Mouse (Mus musculus): ENCODE measurements around the gene Cldn22. TPM values are rescaled to one million over a fixed set of nuclear protein-coding genes. Genes with fewer than 3 reads are reported as not detected.
A peak's percentile ranks its signal among the peaks of the same experiment; 100 is the strongest.

The Cldn22 gene
- polyA plus RNA-seq, 1 experiment from 2014 or later = not detected

DNA sequence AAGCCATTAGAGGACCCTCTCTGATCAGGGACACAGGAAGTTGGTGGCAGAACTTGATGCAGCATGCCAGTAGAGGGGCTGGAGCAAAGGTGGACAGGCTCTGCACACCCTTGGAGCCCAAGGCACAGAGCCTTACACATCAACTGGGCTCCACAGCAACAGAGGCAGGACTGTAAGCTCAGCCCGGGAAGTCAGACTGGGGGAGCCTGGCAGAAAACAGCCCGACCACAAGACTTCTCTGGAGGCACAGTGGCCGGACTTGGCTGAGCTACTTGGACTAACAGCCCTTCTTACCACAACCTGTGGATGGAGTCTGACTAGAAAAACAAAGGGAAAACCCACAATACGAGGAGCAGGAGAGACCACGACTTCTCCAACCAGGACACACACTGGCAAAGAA is 29.1 kb downstream of the Cldn22 start:
- Histone ChIP-seq H3K27ac (ENCODE audit: low read depth) (no peak overlapping the region), H3K9ac (replicated peaks) (no peak overlapping the region), H3K9me3 (ENCODE audit: low read length) (no peaks in the 10 kb centered on the region), H3K4me3 (ENCODE audit: low read depth, low read length) (no peak overlapping the region), H3K4me2 (ENCODE audit: low read depth, low read length) (no peak overlapping the region), H3K27me3 (ENCODE audit: insufficient read depth, low read length) (no peaks in the 10 kb centered on the region), H3K36me3 (replicated peaks; ENCODE audit: insufficient read depth, low read length) (peaks cover 15% of the 10 kb centered on the region), H3K4me1 (ENCODE audit: insufficient read depth) (no peaks in the 10 kb centered on the region)
- DNase-seq = no peak
- TF ChIP-seq CTCF (IDR thresholded peaks at IDR 0.05; ENCODE audit: low read depth) (no peak), EP300 (IDR thresholded peaks at IDR 0.05; ENCODE audit: low read depth) (no peak)
- WGBS (ENCODE audit: insufficient replicate concordance) = 77% methylated on average over 5 of the region's 5 CpGs
- no peak for ATAC-seq

DNA sequence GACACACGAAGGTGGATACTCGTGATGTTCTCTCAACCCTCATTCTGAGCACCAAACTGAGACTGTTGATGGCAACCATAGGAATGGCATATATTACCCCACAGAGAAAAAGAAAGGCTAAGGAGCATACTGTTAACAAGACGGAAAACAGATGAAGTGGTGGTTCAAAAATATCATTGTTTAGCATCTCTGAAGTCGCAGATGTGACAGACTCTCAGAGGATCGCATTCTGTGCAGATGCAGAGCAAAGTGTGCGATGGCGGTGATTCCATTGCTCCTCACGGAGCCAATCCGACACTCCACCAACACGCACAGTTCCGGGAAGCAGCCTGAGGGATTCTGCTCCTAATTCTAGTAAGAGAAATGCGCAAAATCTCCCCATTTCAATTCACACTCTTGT is 35.0 kb downstream of the Cldn22 start:
- Histone ChIP-seq H3K4me1 (ENCODE audit: insufficient read depth) (no peaks in the 10 kb centered on the region), H3K9me3 (ENCODE audit: low read length) (no peaks in the 10 kb centered on the region), H3K4me2 (ENCODE audit: low read depth, low read length) (no peak overlapping the region), H3K27ac (ENCODE audit: low read depth) (no peak overlapping the region), H3K9ac (replicated peaks) (no peak overlapping the region), H3K27me3 (ENCODE audit: insufficient read depth, low read length) (no peaks in the 10 kb centered on the region), H3K4me3 (ENCODE audit: low read depth, low read length) (no peak overlapping the region), H3K36me3 (replicated peaks; ENCODE audit: insufficient read depth, low read length) (peaks cover 15% of the 10 kb centered on the region)
- 89% methylated on average over 12 of the region's 12 CpGs for WGBS (ENCODE audit: insufficient replicate concordance)
- ATAC-seq (no peak), DNase-seq (no peak)
- TF ChIP-seq CTCF (IDR thresholded peaks at IDR 0.05; ENCODE audit: low read depth) (no peak), EP300 (IDR thresholded peaks at IDR 0.05; ENCODE audit: low read depth) (no peak)

DNA sequence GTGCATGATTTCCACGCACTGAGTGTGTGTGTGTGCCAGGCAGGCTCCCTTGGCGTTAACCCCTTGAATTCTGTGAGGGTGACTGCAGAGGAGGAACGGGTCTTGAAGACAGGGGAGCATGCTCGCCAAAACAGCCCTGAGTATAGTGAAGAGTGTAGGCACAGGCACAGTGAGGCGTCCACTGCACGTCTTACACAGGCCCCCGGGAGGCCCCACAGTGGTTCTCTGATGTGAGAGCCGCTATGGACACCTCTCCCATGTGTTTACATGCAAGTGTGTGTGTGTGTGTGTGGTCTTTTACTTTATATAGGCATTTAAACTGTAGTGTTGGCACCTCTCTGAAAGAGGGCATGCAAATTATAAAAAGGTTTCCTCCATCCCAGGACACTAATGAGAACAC is 42.3 kb downstream of the Cldn22 start:
- 75% methylated on average over 8 of the region's 8 CpGs for WGBS (ENCODE audit: insufficient replicate concordance)
- Histone ChIP-seq H3K36me3 (replicated peaks; ENCODE audit: insufficient read depth, low read length) (peaks cover 11% of the 10 kb centered on the region), H3K4me1 (ENCODE audit: insufficient read depth) (no peaks in the 10 kb centered on the region), H3K4me2 (ENCODE audit: low read depth, low read length) (no peak overlapping the region), H3K27me3 (ENCODE audit: insufficient read depth, low read length) (no peaks in the 10 kb centered on the region), H3K9me3 (ENCODE audit: low read length) (no peaks in the 10 kb centered on the region), H3K9ac (replicated peaks) (no peak overlapping the region), H3K4me3 (ENCODE audit: low read depth, low read length) (no peak overlapping the region), H3K27ac (ENCODE audit: low read depth) (no peak overlapping the region)
- ATAC-seq (no peak), DNase-seq (no peak)
- TF ChIP-seq EP300 (IDR thresholded peaks at IDR 0.05; ENCODE audit: low read depth) = no peak
- TF ChIP-seq CTCF (IDR thresholded peaks at IDR 0.05; ENCODE audit: low read depth) = no peak

DNA sequence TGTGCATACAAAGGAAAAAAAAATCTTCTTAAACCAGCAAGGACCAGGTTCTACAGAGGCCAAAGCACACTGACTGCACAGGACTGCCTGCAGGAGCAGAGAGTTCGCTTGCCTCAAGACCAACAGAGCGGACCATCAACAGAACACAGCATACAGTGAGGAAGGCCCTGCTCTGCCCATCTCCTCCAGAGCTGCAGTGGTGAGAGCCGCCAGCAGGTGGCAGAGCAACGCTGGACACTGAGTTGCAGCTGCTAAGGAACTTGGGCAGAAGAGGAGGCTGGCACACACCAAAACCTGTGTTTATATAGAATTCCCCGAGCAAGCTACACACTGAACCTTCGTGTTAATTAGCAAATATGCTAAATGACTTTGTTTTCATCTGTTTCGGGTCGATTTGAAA is 42.8 kb downstream of the Cldn22 start:
- Histone ChIP-seq H3K4me3 (ENCODE audit: low read depth, low read length) (no peak overlapping the region), H3K9me3 (ENCODE audit: low read length) (no peaks in the 10 kb centered on the region), H3K4me2 (ENCODE audit: low read depth, low read length) (no peak overlapping the region), H3K4me1 (ENCODE audit: insufficient read depth) (no peaks in the 10 kb centered on the region), H3K27me3 (ENCODE audit: insufficient read depth, low read length) (no peaks in the 10 kb centered on the region), H3K27ac (ENCODE audit: low read depth) (no peak overlapping the region), H3K9ac (replicated peaks) (no peak overlapping the region), H3K36me3 (replicated peaks; ENCODE audit: insufficient read depth, low read length) (peaks cover 11% of the 10 kb centered on the region)
- peak; percentile 83 for DNase-seq
- TF ChIP-seq EP300 (IDR thresholded peaks at IDR 0.05; ENCODE audit: low read depth) (no peak), CTCF (IDR thresholded peaks at IDR 0.05; ENCODE audit: low read depth) (peak; percentile 93)
- ATAC-seq = 0 out of 2 replicates have a peak, but pooled peaks have one; percentile 48
- 27% methylated on average over 8 of the region's 8 CpGs for WGBS (ENCODE audit: insufficient replicate concordance)

DNA sequence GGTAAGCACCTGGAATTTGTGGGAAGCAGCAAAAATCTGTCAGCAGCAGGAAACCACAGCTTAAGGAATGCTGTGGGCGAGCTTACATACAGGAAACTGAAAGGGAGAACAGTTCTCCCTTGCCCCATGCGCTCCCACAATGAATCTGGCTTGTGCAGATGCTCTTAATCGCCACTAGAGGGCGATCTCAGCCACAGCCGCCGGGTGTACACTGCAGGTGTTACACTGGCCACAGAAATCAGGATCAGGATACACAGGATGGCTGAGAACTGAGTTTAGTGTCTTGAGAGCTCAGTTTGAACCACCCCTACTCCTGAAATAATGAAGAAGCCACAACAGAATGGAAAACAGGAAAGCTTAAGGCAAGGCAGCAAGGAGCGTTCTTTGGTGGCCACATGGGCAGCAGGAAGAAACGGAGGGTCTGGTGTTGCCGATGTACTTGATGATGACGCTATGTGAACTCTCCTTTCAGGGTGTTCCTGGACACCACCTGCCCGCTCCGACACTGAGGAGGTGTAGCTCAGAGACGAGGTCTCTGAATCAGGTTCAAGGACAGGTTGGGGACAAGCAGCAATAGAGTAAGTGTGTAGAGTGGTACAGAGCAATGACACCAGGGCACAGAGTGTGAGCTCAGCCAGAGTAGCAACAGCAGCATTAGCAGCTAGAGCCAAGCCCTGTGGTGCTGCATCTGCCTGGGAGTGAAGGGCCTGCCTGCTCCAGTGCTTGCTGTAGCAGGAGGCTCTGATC is 48.3 kb downstream of the Cldn22 start:
- WGBS (ENCODE audit: insufficient replicate concordance) = 46% methylated on average over 13 of the region's 13 CpGs
- DNase-seq (peak; percentile 32), ATAC-seq (peak; percentile 77)
- H3K27ac ChIP-seq (ENCODE audit: low read depth) = no peak overlapping the region
- H3K9ac ChIP-seq (replicated peaks) = no peak overlapping the region
- no peak overlapping the region for H3K4me3 ChIP-seq (ENCODE audit: low read depth, low read length)
- no peak overlapping the region for H3K4me2 ChIP-seq (ENCODE audit: low read depth, low read length)
- H3K4me1 ChIP-seq (ENCODE audit: insufficient read depth) = no peaks in the 10 kb centered on the region
- H3K27me3 ChIP-seq (ENCODE audit: insufficient read depth, low read length) = no peaks in the 10 kb centered on the region
- TF ChIP-seq CTCF (IDR thresholded peaks at IDR 0.05; ENCODE audit: low read depth) (peak; percentile 95), EP300 (IDR thresholded peaks at IDR 0.05; ENCODE audit: low read depth) (no peak)
- H3K9me3 ChIP-seq (ENCODE audit: low read length) = no peaks in the 10 kb centered on the region
- peaks cover 2% of the 10 kb centered on the region; the same call in 1 of the 2 replicates for H3K36me3 ChIP-seq (replicated peaks; ENCODE audit: insufficient read depth, low read length)

DNA sequence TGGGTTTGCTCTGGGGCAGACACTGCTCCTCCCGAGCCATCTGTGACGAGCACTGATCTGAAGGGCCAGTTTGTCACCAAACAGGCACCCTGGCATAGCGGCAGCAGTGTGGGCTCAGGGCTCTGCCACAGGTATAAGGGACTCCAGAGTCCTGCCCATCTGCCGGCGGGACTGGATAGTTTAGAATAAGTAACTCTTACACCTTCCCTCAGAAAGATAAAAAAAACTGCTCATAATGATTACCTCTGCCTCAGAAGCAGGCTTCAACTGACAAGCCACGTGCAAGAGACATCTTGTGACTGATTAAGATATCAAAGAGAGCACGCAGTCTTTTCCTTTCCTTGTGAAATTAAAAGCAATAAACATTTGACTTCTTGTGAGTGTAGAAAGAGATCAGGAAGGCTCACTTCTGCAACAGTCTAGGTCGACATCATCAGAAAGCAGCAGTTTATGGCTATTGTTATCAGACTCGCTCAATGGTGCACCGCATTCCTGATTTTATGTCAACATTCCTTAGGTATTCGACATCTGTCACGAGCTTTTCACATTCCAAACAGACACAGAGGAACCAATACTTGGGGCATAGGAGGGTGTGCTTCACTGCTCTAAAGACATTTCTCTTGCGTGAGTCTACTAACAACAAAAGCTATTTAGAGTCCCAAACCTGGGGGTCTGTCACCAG is 50.4 kb downstream of the Cldn22 start:
- TF ChIP-seq CTCF (IDR thresholded peaks at IDR 0.05; ENCODE audit: low read depth) (no peak), EP300 (IDR thresholded peaks at IDR 0.05; ENCODE audit: low read depth) (no peak)
- no peaks in the 10 kb centered on the region for H3K27me3 ChIP-seq (ENCODE audit: insufficient read depth, low read length)
- H3K9ac ChIP-seq (replicated peaks) = no peak overlapping the region
- H3K36me3 ChIP-seq (replicated peaks; ENCODE audit: insufficient read depth, low read length) = no peaks in the 10 kb centered on the region; the same call in 1 of the 2 replicates
- no peaks in the 10 kb centered on the region for H3K4me1 ChIP-seq (ENCODE audit: insufficient read depth)
- no peak overlapping the region for H3K27ac ChIP-seq (ENCODE audit: low read depth)
- no peaks in the 10 kb centered on the region for H3K9me3 ChIP-seq (ENCODE audit: low read length)
- WGBS (ENCODE audit: insufficient replicate concordance) = 65% methylated on average over 13 of the region's 13 CpGs
- ATAC-seq (no peak), DNase-seq (no peak)
- H3K4me3 ChIP-seq (ENCODE audit: low read depth, low read length) = no peak overlapping the region
- H3K4me2 ChIP-seq (ENCODE audit: low read depth, low read length) = no peak overlapping the region

Other genes with a start within 250 kb of the Cldn22 start
- gene Ing2, start 148.9 kb upstream of the Cldn22 start, polyA plus RNA-seq (2015; fragmentation: Nextera tagmentation; extraction: Ambion mirVana) = 10.3 and 12.6 TPM in 2 replicates
- gene Cdkn2aip, start 110.5 kb upstream of the Cldn22 start, polyA plus RNA-seq (2015; fragmentation: Nextera tagmentation; extraction: Ambion mirVana) = 12.8 and 13.7 TPM in 2 replicates
- gene Cldn24, start 2.3 kb upstream of the Cldn22 start, polyA plus RNA-seq (2015; fragmentation: Nextera tagmentation; extraction: Ambion mirVana) = not detected in 2 replicates
- gene Wwc2, start 166.4 kb downstream of the Cldn22 start, polyA plus RNA-seq (2015; fragmentation: Nextera tagmentation; extraction: Ambion mirVana) = 1.8 TPM in 2 replicates